Mouse (Mus musculus) thymus, postnatal 10 days (tissue): ENCODE data around the gene Gpnmb.
A peak's percentile ranks its signal among the peaks of the same experiment; 100 is the strongest.

Source experiments
- DNase-seq, 2 experiments: peaks; one replicate each; pipeline ENCODE4 v3.0.0; 2021; ENCODE audit warnings: low spot score in 2 of 2

Gene Gpnmb

DNA sequence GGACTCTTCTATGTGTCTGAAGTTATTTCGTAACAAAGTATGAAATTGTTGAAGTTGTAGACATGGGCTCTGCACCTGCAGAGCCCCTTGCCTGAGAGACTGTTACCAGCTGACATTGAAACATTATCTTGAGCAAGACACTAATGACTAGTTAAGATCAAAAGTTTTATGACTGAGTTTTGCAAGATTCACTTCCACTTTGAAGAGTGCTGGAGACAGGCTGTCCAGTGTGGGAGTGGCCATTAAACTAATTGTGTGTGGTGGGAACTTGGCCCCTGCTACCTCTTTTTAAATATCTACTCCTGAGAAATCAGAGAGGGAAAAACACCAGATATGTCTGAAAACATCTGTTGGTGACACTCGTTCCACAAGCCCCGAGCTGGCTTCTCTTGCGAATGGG lies 5.1 kb upstream of the Gpnmb start:
- no peak for DNase-seq

DNA sequence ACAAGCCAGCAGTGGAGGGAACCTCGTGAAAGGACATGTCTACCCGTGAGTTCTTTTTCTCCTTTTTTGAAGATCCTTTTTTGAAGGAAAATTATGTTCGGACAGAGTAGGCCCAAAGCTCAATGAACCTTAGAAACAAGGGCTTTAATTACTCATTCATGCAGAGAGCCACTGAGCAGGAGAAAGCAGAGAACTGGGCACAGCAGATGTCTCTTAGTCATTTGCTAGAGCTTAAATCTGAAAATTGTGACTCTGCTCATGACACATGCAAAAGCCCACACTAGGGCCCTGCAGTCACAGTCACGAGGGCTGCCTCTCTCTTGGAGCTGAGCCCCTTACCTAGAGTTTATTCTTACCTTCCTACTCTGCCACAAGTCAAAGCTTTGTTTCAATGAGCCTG lies 3.6 kb upstream of the Gpnmb start:
- DNase-seq: no peak

DNA sequence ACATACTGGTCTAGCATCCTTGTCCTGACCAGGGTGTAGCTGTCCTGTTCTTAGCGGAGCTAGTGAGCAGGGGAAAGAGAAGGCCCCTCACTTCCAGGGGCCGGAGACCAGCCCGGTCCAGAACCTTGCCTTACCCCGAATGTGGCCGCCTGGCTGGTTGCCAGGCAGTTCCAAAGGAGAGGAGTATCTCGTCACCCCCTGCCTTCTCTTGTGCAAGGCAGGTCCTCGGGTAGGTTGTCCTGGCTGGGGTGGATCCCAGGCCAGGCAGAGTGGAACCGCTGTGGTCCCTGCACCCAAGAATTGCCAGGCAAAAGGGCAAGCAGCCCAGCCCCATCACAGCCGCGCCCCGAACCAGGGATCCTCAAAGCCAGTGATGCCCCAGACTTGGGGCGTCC lies 919 bp downstream of the Gpnmb start:
- DNase-seq: no peak

DNA sequence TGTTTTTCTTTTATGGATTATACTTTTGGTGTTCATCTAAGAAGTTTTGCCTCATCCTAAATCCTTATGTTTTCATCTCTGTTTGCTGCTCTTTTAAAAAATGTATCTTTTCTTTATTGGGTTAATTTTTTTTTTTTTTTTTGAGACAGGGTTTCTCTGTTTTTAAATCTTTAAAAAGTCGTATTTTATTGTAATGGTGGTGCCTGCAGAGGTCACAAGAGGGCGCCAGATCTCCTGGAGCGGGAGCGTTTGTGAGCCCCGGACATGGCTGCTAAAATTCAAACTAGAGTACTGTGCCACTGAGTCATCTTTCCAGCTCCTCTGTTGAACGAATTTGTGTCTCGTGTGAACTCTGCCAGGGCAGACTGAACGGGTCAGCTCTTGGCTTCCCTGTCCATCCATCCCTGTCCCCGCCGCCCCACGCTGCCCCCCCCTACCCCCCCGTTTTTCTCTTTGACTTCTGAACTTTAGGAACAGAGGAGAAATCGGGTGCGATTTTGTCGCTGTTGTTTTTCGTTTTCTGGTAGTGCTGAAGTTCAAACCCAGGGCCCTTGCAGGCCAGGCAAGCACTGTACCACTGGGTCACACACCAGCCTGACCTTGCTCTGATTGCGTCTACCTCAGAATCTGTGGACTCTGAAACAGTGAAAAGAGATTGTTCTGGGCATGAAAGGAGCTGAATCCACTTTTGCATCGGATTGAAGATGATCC lies 3.3 kb downstream of the Gpnmb start:
- peak; percentile 44 to 74 for DNase-seq

DNA sequence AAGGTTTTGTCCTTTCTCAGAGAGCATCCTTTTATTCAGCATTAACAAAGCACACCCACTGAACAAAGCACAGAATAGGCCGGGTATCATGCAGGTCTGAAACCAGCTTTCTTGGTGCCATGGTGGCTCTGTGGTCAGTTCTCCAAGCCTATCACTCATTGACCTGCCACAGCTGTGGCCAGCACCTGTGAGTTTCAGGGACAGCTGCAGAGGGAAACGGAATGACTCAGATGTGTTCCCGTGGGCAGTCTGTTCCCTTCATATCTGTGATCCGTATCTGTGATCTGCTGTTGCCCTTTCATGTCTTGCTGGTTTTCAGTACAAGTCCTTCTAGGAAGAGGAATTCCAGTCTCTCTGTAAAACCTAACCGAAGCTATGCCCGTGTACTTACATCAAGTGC lies 10.2 kb downstream of the Gpnmb start:
- DNase-seq: no peak

DNA sequence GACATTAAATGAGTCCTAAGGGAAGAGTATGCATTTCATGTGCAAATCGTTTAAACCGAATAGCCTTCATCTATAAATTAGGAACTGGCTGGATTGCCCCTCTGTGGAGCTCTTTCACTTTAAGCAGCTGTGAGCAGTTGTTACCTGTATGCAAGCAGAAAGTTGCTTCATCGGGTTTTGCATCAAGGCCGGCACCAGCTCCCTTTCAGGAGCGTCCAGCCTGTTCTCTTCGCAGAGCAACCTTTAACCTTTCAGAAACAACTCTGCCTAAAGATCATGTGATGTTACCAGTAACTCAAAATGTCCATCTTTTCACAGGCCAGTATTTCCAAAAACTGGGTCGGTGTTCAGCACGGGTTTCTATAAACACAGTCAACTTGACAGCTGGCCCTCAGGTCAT lies 10.6 kb downstream of the Gpnmb start:
- DNase-seq: no peak

DNA sequence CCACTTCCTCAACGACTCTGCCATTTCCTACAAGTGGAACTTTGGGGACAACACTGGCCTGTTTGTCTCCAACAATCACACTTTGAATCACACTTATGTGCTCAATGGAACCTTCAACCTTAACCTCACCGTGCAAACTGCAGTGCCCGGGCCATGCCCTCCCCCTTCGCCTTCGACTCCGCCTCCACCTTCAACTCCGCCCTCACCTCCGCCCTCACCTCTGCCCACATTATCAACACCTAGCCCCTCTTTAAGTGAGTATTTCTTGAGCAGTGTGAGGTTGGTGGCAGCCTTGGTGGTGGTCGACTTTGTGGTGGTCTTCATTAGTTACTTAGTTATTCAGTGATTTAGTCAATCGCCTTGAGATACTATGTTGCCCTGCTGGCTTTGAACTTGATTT lies 11.5 kb downstream of the Gpnmb start:
- DNase-seq: no peak

DNA sequence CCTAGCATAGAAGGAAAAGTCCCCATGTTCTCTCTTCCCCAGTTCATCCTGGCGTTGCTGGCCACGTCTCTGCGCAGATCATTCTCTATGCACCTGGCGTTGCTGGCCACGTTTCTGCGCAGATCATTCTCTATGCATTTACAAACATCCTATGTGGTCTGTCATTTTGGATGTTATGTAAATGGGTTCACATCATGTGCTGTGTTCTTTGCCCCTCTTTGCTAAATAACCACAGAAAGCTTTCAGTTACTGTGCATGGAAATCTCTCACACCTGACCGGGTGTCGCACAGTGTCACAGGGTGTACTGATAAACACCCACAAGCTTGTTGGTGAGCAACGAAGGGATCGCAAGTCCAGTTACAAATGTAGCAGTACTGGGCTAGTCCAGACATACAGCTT lies 12.0 kb downstream of the Gpnmb start:
- DNase-seq: no peak

DNA sequence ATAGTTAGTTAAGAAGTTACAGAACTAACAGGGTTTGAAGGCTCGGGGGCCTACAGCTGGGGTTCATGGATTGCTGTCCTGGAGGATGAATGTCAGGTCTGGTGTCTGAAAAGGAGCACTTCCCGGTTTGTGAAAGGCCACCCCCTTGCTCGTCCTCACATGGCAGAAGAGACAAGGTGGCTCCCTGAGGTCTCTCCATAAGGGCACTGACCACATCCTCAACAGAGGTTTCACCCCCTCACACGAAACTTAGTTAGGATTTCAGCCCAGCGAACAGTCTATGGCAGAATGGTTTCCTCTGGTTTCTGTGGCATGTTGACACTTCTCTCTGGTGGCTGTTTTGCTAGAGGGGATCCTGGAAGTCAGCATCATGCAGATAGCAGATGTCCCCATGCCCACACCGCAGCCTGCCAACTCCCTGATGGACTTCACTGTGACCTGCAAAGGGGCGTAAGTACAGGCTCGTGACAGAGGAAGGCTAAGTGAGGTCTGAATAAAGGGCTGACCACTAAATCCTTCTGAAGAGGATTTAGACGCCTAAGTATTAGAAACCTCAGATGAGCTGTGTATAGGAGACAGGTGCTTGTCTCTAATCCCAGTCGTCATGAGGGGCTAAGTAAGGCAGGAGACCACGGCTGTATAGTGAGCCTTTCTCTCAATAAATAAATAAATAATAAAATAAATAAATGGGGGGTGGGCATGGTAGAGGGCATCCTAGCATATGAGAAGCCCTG lies 14.5 kb downstream of the Gpnmb start:
- no peak for DNase-seq

DNA sequence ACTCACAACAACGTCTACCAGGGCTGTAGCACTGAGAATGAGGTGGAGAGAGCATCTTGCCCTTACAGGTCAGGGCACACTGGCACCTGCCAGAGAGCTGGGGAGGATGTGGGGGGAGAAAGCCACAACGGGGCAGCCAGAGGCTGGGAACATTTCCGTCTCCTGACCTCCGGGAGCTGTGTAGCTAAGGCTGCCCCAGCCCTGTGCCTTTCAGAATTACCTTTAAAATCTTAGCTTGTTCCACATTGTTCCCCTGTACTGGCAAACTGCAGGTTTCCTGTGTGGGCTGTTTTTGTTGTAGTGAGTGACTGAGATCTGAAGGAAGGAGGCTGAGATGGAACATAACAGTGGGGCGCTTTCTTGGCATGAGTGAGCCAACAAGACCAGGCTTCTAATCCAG lies 15.8 kb downstream of the Gpnmb start:
- no peak for DNase-seq

DNA sequence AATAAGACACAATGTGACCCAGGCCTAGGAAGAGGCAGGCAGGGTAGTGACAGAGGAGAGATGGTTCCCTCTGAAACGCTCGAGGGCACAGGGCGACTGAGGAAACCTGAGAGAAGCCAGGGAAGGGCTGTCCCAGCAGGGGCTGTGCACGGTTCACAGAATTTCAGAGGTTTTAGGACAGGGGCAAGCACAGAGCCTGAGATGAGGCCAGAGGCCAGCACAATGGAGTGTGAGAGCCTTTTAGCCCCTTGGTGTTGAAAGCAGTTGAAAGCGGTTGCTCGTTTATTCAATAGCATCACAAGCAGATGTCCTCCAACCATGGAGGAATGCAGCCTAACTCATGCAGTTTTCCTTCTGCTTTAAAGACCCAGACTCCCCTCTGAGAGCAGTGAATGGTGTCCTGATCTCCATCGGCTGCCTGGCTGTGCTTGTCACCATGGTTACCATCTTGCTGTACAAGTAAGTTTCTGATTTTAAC lies 18.9 kb downstream of the Gpnmb start:
- no peak for DNase-seq

DNA sequence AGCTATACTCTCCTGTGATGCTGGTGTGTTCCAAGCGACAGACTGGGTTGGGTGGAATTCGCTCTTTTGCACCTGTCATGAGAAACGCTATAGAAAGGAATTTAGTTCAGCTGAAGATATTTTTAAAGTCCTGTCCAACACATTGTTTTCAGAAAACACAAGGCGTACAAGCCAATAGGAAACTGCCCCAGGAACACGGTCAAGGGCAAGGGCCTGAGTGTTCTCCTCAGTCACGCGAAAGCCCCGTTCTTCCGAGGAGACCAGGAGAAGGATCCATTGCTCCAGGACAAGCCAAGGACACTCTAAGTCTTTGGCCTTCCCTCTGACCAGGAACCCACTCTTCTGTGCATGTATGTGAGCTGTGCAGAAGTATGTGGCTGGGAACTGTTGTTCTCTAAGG lies 19.7 kb downstream of the Gpnmb start:
- no peak for DNase-seq

DNA sequence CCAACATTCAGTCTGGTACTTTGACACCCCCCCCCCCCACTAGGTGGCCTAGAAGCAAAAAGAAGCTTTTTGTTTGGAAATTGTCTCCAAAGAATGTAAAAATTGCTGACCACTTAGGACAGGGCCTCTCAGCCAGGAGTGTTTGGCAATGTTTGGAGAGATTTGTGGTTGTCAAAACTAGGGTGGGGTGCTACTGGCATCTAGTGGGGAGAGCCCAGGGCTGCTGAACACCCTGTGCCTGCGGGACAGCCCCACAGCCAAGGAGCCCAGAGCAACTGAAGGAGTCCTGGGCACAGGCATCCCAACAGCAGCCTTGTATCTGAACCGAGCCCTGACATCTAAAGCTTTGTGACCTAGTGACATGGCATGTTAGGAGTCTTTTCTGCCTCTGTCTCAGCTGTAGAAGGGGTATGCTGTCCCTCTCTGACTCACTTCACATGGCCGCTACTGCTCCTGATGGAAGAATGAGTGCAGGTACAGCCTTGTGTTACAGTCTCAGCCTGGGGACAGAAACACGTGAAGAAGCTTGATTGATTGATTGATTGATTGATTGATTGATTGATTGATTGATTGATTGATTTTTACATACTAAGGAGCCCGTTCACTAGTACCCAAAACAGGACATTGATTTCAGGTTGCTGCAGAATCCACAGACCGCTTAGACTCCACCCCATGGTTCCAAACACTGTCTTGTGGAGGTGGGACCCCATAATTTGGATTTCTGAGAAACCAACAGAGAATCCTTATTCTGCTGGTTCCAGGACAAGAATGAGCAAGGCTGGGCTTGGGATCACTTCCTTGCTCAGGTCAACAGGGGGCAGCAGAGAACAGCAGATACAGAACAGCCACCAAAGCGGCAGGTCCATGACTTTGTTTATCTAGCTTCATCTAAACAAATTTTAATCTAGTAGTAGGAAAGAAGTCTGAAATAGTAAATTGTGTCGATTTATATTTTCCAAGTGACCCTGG lies 21.0 kb downstream of the Gpnmb start:
- peak; percentile 44 to 78 for DNase-seq

DNA sequence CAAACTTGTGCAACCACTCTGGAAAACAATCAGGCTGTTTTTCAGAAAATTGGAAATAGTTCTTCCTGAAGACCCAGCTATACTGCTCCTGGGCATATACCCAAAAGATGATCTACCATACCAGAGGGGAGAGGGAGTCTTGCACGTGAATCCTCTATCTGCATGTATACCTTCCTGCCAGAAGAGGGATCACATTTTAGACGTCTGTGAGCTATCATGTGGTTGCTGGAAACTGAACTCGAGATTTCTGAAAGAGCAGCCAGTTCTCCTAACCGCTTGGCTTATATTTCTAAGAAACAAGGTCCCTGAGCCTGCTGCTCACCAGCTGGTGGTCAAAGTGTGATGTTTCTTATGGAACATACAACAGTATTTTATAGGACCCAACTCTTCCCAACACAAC lies 32.0 kb downstream of the Gpnmb start:
- DNase-seq: no peak

DNA sequence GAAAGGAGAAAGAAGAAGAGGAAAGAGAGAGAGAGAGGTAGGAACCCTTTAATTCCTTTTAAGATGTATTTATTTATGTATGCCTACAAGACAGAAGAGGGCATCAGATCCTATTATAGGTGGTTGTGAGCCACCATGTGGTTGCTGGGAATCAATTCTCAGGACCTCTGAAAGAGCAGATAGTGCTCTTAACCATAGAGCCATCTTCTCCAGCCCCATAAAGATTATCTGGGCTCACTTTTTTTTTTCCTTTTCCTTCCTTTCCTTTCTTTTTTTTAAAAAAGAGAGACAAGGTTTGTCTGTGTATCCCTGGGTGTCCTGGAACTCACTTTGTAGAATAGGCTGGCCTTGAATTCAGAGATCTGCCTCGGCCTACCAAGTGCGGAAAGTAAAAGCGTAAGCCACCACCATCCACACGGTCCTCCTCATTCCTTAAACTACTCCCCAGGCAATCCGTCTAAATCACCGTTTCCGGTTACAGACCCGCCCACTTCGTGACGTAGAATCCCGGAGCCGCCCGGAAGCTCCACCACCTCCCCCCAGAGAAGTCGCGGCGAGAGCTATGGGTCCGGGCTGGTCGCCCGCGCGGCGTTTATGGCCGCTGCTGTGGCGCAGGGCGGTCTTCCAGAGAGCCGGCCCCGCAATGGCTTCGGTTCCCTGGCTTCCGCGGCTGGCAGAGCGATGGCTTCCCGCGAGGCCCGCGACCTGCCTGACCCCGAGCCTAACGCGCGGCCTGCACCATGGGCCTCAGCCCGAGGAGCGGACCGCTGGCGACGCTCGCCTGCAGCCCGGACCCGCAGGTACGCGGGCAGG lies 37.2 kb downstream of the Gpnmb start, which contains the start of gene Malsu1:
Gene Malsu1, plus strand, starts transcription at position 492 of the 813 bp plus-strand sequence.
- peak; percentile 89 to 92 for DNase-seq

DNA sequence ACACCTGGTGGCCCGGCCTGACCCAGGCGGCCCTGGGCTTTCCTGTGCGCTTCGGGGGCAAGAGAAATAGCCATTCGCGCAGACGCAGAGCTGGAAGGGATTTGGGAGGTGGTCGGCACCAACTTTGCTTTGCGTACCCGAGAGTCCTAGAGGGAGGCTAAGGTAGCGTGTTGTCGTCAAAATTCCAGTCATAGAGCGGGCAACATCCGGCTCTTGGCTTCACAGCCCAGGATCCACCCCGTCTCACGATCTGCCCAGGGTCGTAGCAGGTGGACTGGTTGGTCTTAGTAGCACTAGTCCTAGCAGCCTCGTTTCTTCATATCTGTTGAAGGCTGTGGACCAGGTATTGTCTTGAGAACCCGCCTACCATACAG lies 37.8 kb downstream of the Gpnmb start:
- DNase-seq: peak; percentile 24 to 26

DNA sequence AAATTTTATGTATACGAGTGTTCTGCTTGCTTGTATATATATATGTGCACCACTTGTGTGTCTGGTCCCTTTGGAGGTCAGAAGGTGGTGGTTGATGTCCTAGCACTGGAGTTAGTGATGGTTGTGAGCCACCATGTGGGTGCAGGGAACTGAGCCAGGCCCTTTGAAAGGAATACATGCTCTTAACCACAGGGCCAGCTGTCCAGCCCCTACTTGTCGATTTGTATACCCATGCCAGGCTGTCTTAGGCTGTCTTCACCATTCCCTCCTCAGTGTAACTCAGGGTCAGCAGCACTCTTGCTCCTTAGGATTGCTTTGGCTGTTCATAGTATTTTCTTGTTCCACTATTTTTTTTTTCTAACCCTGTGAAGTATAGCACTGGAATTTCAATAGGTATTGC lies 41.5 kb downstream of the Gpnmb start:
- DNase-seq: no peak

DNA sequence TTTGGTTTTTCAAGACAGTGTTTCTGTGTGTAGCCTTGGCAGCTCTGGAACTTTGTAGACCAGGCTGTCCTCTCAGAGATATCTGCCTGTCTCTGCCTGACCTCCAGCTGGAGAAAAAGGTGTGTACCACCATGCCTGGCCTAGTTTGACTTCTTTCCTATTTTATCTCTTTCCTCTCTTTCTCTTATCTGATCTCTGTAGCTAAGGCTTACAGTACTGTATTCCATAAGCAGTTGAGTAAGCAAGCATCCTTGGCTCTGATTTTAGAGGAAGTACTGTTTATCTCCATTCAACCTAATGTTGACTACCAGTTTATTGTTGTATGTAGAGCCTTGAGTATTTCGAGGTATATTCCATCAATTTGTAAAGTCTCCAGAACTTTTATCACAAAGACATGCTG lies 43.0 kb downstream of the Gpnmb start:
- no peak for DNase-seq

DNA sequence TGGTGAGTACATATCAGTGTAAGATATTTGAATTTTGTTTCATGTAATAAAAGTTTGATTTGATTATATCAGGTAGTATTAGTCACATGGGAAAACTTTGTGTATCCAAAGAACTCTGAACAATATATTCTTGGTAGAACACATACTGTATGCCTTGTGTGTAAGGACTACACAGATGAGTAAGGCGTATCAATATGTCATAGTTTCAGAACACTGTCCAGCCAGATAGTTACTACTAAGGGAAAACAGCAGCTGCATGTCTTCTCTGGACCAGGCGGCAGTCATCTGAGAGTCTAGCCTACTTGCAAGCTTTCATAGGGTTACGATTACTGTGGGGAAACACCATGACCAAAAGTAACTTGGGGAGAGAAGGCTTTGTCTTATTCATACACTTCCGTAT lies 46.7 kb downstream of the Gpnmb start:
- no peak for DNase-seq

DNA sequence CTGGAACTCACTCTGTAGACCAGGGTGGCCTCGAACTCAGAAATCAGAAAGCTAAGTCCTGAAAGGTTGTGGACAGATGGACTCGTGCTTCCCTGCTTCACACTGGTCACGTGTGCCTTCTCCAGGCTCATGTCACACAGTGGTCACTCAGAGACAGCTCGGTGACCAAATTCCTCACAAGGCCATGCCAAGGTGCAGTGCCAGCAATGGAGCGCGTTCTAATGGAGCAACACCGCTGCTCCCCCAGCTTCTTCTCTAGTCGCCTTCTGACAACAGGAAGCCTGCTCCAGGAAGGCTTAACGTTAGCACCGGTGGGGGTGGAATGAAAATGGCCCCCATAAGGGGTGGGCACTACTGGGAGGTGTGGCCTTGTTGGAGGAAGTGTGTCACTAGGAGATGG lies 58.6 kb downstream of the Gpnmb start:
- DNase-seq: no peak

DNA sequence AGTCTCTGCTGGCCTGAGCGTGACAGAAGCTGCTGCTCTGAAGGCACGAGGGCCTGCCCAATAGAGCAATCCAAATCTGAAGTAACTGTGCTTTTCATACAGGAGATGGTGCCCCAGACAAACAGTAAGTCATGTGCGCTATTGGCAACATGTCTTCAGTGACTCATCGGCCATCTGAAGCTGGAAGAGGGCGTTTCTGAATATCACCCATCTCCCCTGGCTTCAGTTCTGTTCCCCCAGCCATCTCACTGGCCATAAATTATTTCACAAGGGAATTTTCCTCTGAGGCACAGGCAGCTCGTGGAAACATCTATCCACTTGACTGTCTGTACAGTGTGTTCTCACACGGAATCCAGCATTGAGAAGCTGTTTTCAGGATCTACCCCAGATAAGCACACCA lies 60.1 kb downstream of the Gpnmb start:
- DNase-seq: no peak
